Mouse (Mus musculus) C2C12 (cell line): ENCODE measurements at regions not wholly inside any gene's neighbourhood (a gene's known extent, or its start where the extent isn't known, plus 50 kb on each side); places are given as distances from the start of the nearest gene placed in this dataset.

Experiments used
- CEBPB ChIP-seq: IDR thresholded peaks from one replicate; pipeline ENCODE4 v1.6.1; 2011; ENCODE audit warnings: low read depth, mild to moderate bottlenecking, control low read depth, moderate library complexity
- CTCF ChIP-seq: IDR thresholded peaks from one replicate; pipeline ENCODE4 v1.5.1; 2011; ENCODE audit not compliant: control insufficient read depth, insufficient read depth, insufficient read length
- MAX ChIP-seq: IDR thresholded peaks from one replicate; pipeline ENCODE4 v1.6.1; 2011; ENCODE audit warnings: mild to moderate bottlenecking, control low read depth
- MYOG ChIP-seq: IDR thresholded peaks from one replicate; pipeline ENCODE4 v1.6.1; 2011; ENCODE audit not compliant: control insufficient read depth, insufficient read length; ENCODE audit errors: extremely low read depth
- USF1 ChIP-seq: IDR thresholded peaks from one replicate; pipeline ENCODE4 v1.6.1; 2011; ENCODE audit warnings: low read depth, mild to moderate bottlenecking, control low read depth, moderate library complexity

GRCm38 (mm10) chr15:36353793-36354192 is 653.8 kb downstream of the Zfp706 start:
- no peak for TF ChIP-seq MAX
- TF ChIP-seq CEBPB, result no peak
- TF ChIP-seq CTCF, result no peak
- no peak for TF ChIP-seq MYOG
- TF ChIP-seq USF1, result no peak
